Mouse (Mus musculus) kidney, postnatal 0 days (tissue): ENCODE results near the gene Tigd3. TPM values are rescaled to one million over a fixed set of nuclear protein-coding genes. Genes with fewer than 3 reads are reported as not detected.

Experiments
- ATAC-seq: fragments of 200-750 bp; cut with Nextera tagmentation; replicated peaks from 2 replicates; pipeline ENCODE4 v1.8.0; 2017; ENCODE audit warnings: low read depth, moderate number of reproducible peaks, moderate TSS enrichment, moderate library complexity; ENCODE audit not compliant: low FRiP score
- DNase-seq: peaks from one replicate; pipeline ENCODE4 v3.0.0-alpha.2; 2016; ENCODE audit warnings: low spot score
- H3K27ac ChIP-seq: fragments of 300-500 bp; sonication (generic); 2 replicates; pipeline ENCODE4 v1.5.1; 2014; ENCODE audit warnings: mild to moderate bottlenecking
- H3K27me3 ChIP-seq: fragments of 300-500 bp; sonication (generic); 2 replicates; pipeline ENCODE4 v1.6.1; 2014; ENCODE audit warnings: low read length, mixed read lengths; ENCODE audit not compliant: insufficient read depth
- H3K36me3 ChIP-seq: fragments of 300-500 bp; sonication (generic); 2 replicates; pipeline ENCODE4 v1.6.1; 2014; ENCODE audit warnings: low read length, mixed read lengths; ENCODE audit not compliant: insufficient read depth
- H3K4me1 ChIP-seq: fragments of 300-500 bp; sonication (generic); replicated peaks from 2 replicates; pipeline ENCODE4 v1.6.1; 2014; ENCODE audit warnings: antibody characterized with exemption, low read length, mixed read lengths; ENCODE audit not compliant: insufficient read depth
- H3K4me2 ChIP-seq: fragments of 300-500 bp; sonication (generic); 2 replicates; pipeline ENCODE4 v1.6.1; 2014; ENCODE audit warnings: mild to moderate bottlenecking, low read length, moderate library complexity, mixed read lengths
- H3K4me3 ChIP-seq: fragments of 300-500 bp; sonication (generic); replicated peaks from 2 replicates; pipeline ENCODE4 v1.5.1; 2014; ENCODE audit warnings: low read depth, low read length
- H3K9ac ChIP-seq: fragments of 300-500 bp; sonication (generic); 2 replicates; pipeline ENCODE4 v1.6.1; 2014; ENCODE audit warnings: low read depth, low read length
- H3K9me3 ChIP-seq: fragments of 300-500 bp; sonication (generic); replicated peaks from 2 replicates; pipeline ENCODE4 v1.6.1; 2016; ENCODE audit warnings: low read length, inconsistent platforms, mixed read lengths
- CTCF ChIP-seq: IDR thresholded peaks from 2 replicates; pipeline ENCODE4 v1.5.1; 2016; ENCODE audit warnings: antibody characterized with exemption, low read depth, mild to moderate bottlenecking, moderate library complexity
- WGBS: fragments of 180-500 bp; shearing (Covaris S2); extraction: QIAGEN DNeasy Blood & Tissue Kit; methylation state at CpG from one replicate; pipeline ENCODE4 v1.1.7; 2014; 5-methylcytosine and 5-hydroxymethylcytosine counted together
- polyA plus RNA-seq: library from polyadenylated mRNA; unstranded; fragments of >200 nt; fragmentation: Nextera tagmentation; extraction: Ambion mirVana; gene quantifications from 2 replicates; pipeline ENCODE4 v1.2.1, GENCODE M21; 2015

The Tigd3 gene
- polyA plus RNA-seq, 1 experiment from 2014 or later = 2.9 TPM

- no peak overlapping the region for H3K9ac ChIP-seq
- no peaks in the 10 kb centered on the region for H3K9me3 ChIP-seq
- peaks cover 30% of the 10 kb centered on the region for H3K36me3 ChIP-seq
- DNase-seq = no peak
- peaks cover 28% of the 10 kb centered on the region for H3K4me1 ChIP-seq
- H3K4me3 ChIP-seq = no peak overlapping the region
- no peak for ATAC-seq
- 0 out of 2 replicates have a peak overlapping the region, but pooled peaks have one; percentile 44 for H3K27ac ChIP-seq
- 89% methylated on average over 12 of the region's 12 CpGs for WGBS
- H3K4me2 ChIP-seq = no peak overlapping the region
- TF ChIP-seq CTCF = no peak
- no peaks in the 10 kb centered on the region for H3K27me3 ChIP-seq
Measured at GRCm38 (mm10) chr19:5852035-5852722, 41.8 kb downstream of the Tigd3 start.

- no peak overlapping the region for H3K4me2 ChIP-seq
- H3K27ac ChIP-seq = 0 out of 2 replicates have a peak overlapping the region, but pooled peaks have one; percentile 44
- H3K9me3 ChIP-seq = no peaks in the 10 kb centered on the region
- no peak for DNase-seq
- no peaks in the 10 kb centered on the region for H3K27me3 ChIP-seq
- ATAC-seq = no peak
- peaks cover 28% of the 10 kb centered on the region for H3K4me1 ChIP-seq
- no peak for TF ChIP-seq CTCF
- H3K4me3 ChIP-seq = no peak overlapping the region
- 75% methylated on average over 5 of the region's 5 CpGs for WGBS
- H3K36me3 ChIP-seq = peaks cover 28% of the 10 kb centered on the region
- no peak overlapping the region for H3K9ac ChIP-seq
Measured at GRCm38 (mm10) chr19:5851481-5851971, 42.4 kb downstream of the Tigd3 start.

- DNase-seq = no peak
- peaks cover 21% of the 10 kb centered on the region for H3K36me3 ChIP-seq
- H3K9ac ChIP-seq = no peak overlapping the region
- H3K4me1 ChIP-seq = peaks cover 28% of the 10 kb centered on the region
- H3K9me3 ChIP-seq = no peaks in the 10 kb centered on the region
- 86% methylated on average over 3 of the region's 3 CpGs for WGBS
- no peak for TF ChIP-seq CTCF
- no peaks in the 10 kb centered on the region for H3K27me3 ChIP-seq
- ATAC-seq = no peak
- H3K4me3 ChIP-seq = no peak overlapping the region
- no peak overlapping the region for H3K4me2 ChIP-seq
- H3K27ac ChIP-seq = 0 out of 2 replicates have a peak overlapping the region, but pooled peaks have one; percentile 98
Measured at GRCm38 (mm10) chr19:5850860-5851259, 43.1 kb downstream of the Tigd3 start.

- Histone ChIP-seq H3K9me3 (no peaks in the 10 kb centered on the region), H3K27me3 (no peaks in the 10 kb centered on the region), H3K4me1 (peaks cover 30% of the 10 kb centered on the region), H3K4me2 (peak overlapping the region; percentile 66), H3K27ac (peak overlapping the region; percentile 98), H3K4me3 (no peak overlapping the region), H3K9ac (no peak overlapping the region), H3K36me3 (peaks cover 15% of the 10 kb centered on the region; the same call in 1 of the 2 replicates)
- TF ChIP-seq CTCF = peak; percentile 98
- 0 out of 2 replicates have a peak, but pooled peaks have one; percentile 4 for ATAC-seq
- DNase-seq = peak; percentile 95
- WGBS = 18% methylated on average over 11 of the region's 11 CpGs
Measured at GRCm38 (mm10) chr19:5849843-5850527, 44.0 kb downstream of the Tigd3 start.

- Histone ChIP-seq H3K9me3 (no peaks in the 10 kb centered on the region), H3K4me1 (peaks cover 35% of the 10 kb centered on the region), H3K9ac (peak overlapping the region; percentile 61), H3K27ac (peak overlapping the region; percentile 98), H3K4me2 (peak overlapping the region; percentile 66), H3K36me3 (peaks cover 11% of the 10 kb centered on the region; the same call in 1 of the 2 replicates), H3K27me3 (no peaks in the 10 kb centered on the region), H3K4me3 (0 out of 2 replicates have a peak overlapping the region, but pooled peaks have one; percentile 9)
- ATAC-seq = no peak
- TF ChIP-seq CTCF = 0 out of 2 replicates have a peak, but pooled peaks have one; percentile 18
- whole genome bisulfite sequencing = 17% methylated on average over 13 of the region's 13 CpGs
- DNase-seq = peak; percentile 71
Measured at GRCm38 (mm10) chr19:5848826-5849672, 44.9 kb downstream of the Tigd3 start.
